Mouse (Mus musculus) embryonic facial prominence, embryonic 11.5 days (tissue): Measurements from ENCODE around the gene Snx29. TPM values are rescaled to one million over a fixed set of nuclear protein-coding genes. Genes with fewer than 3 reads are reported as not detected.

Experiments used
- ATAC-seq: fragments of 200-750 bp; cut with Nextera tagmentation; replicated peaks from 2 replicates; pipeline ENCODE4 v1.8.0; 2017; ENCODE audit warnings: low read depth; ENCODE audit not compliant: insufficient number of reproducible peaks, low FRiP score, low TSS enrichment
- DNase-seq: peaks from one replicate; pipeline ENCODE4 v3.0.0-alpha.2; 2015; ENCODE audit warnings: low spot score
- H3K27ac ChIP-seq: fragments of 300-500 bp; sonication (generic); replicated peaks from 2 replicates; pipeline ENCODE4 v1.5.1; 2014; ENCODE audit warnings: mild to moderate bottlenecking, low read depth, low read length, control low read depth
- H3K27me3 ChIP-seq: fragments of 300-500 bp; sonication (generic); 2 replicates; pipeline ENCODE4 v1.6.1; 2014; ENCODE audit warnings: mild to moderate bottlenecking, low read length, moderate library complexity, mixed read lengths; ENCODE audit not compliant: control insufficient read depth, insufficient read depth
- H3K36me3 ChIP-seq: fragments of 300-500 bp; sonication (generic); replicated peaks from 2 replicates; pipeline ENCODE4 v1.6.1; 2014; ENCODE audit warnings: low read depth, mild to moderate bottlenecking, low read length, moderate library complexity, mixed read lengths; ENCODE audit not compliant: control insufficient read depth, insufficient read depth
- H3K4me1 ChIP-seq: fragments of 300-500 bp; sonication (generic); 2 replicates; pipeline ENCODE4 v1.6.1; 2014; ENCODE audit warnings: low read length, mixed read lengths; ENCODE audit not compliant: control insufficient read depth, insufficient read depth
- H3K4me2 ChIP-seq: fragments of 300-500 bp; sonication (generic); 2 replicates; pipeline ENCODE4 v1.6.1; 2014; ENCODE audit warnings: low read depth, mild to moderate bottlenecking, control low read depth, low read length, moderate library complexity
- H3K4me3 ChIP-seq: fragments of 300-500 bp; sonication (generic); 2 replicates; pipeline ENCODE4 v1.5.1; 2014; ENCODE audit warnings: low read depth, low read length, control low read depth
- H3K9ac ChIP-seq: fragments of 300-500 bp; sonication (generic); replicated peaks from 2 replicates; pipeline ENCODE4 v1.6.1; 2014; ENCODE audit warnings: mild to moderate bottlenecking, control low read depth, low read length
- H3K9me3 ChIP-seq: fragments of 300-500 bp; sonication (generic); replicated peaks from 2 replicates; pipeline ENCODE4 v1.6.1; 2016; ENCODE audit warnings: mild to moderate bottlenecking, low read length, inconsistent platforms, mixed read lengths; ENCODE audit not compliant: control insufficient read depth
- WGBS: fragments of 180-500 bp; shearing (Covaris S2); extraction: QIAGEN DNeasy Blood & Tissue Kit; methylation state at CpG from one replicate; pipeline ENCODE4 v1.1.7; 2014; 5-methylcytosine and 5-hydroxymethylcytosine counted together
- polyA plus RNA-seq: library from polyadenylated mRNA; unstranded; fragments of >200 nt; fragmentation: Nextera tagmentation; extraction: Ambion mirVana; gene quantifications from 2 replicates; pipeline ENCODE4 v1.2.1, GENCODE M21; 2014

Snx29 gene
- polyA plus RNA-seq, 1 experiment from 2014 or later, result 7.0 TPM

DNA sequence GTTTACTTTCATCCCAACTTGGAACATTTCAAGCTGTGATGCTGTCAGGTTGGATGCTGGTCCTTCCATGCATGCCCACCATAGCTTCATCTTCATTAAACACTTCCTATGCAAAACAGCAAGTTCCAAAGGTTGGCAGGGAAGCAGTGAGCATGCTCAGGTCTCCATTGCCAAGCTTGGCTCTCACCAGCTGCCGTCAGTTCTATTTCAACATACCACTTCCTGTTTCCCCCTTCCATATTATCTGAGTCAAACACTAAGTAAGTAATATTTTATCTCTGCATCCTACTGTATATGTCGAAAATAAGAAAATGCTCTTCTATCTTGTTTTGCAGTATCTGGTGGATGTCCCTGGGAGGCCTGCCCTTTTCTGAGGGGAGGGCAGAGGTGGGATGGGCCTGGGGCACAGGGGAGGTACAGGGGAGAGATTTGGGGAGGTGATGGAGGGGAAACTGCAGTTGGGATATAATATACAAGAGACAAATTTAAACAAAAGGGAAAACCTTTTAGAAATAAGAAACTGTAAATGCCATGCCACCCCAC lies 309.6 kb downstream of the Snx29 start:
- Histone ChIP-seq H3K9me3 (no peaks in the 10 kb centered on the region), H3K9ac (no peak overlapping the region), H3K4me2 (no peak overlapping the region), H3K4me1 (peaks cover 5% of the 10 kb centered on the region), H3K27me3 (no peaks in the 10 kb centered on the region), H3K27ac (no peak overlapping the region), H3K4me3 (no peak overlapping the region), H3K36me3 (no peaks in the 10 kb centered on the region)
- 81% methylated on average over 2 of the region's 2 CpGs for WGBS
- DNase-seq (no peak), ATAC-seq (no peak)

- H3K9ac ChIP-seq, result no peak overlapping the region; the same call in 1 of the 2 replicates
- ATAC-seq, result no peak
- H3K4me2 ChIP-seq, result no peak overlapping the region
- WGBS, result 74% methylated on average over 7 of the region's 7 CpGs
- H3K9me3 ChIP-seq, result no peaks in the 10 kb centered on the region
- H3K27me3 ChIP-seq, result no peaks in the 10 kb centered on the region
- H3K4me3 ChIP-seq, result no peak overlapping the region
- H3K36me3 ChIP-seq, result no peaks in the 10 kb centered on the region
- H3K27ac ChIP-seq, result no peak overlapping the region
- DNase-seq, result no peak
- peaks cover 5% of the 10 kb centered on the region for H3K4me1 ChIP-seq
Observed at GRCm38 (mm10) chr16:11636196-11636733, 313.6 kb downstream of the Snx29 start.

GRCm38 (mm10) chr16:11636902-11637301 lies 314.2 kb downstream of the Snx29 start:
- DNase-seq (no peak), ATAC-seq (no peak)
- Histone ChIP-seq H3K4me2 (no peak overlapping the region), H3K27ac (no peak overlapping the region; the same call in 1 of the 2 replicates), H3K9ac (no peak overlapping the region; the same call in 1 of the 2 replicates), H3K4me1 (peaks cover 5% of the 10 kb centered on the region), H3K4me3 (no peak overlapping the region), H3K9me3 (no peaks in the 10 kb centered on the region), H3K36me3 (no peaks in the 10 kb centered on the region), H3K27me3 (no peaks in the 10 kb centered on the region)
- 0% methylated on average over 3 of the region's 3 CpGs for WGBS

DNA sequence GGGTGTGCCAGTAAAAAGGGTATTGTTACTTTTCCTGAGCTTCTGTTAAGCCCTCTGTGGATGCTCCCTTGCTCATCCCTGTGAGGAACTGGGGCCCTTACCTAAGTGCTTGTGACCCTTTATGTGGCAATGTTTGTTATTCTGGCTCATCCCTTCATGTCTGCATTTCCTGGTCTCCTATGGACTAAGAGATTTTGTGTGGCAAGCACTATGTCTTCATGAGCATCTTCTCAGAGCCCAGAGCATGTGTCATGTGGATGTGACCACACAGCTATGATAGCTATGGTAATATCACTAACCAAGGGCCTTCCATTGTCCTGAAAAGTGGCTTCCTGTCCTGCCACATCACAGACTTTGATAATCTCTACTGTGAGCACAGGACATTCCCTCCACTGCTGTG lies 315.1 kb downstream of the Snx29 start:
- H3K4me3 ChIP-seq, result no peak overlapping the region
- DNase-seq (no peak), ATAC-seq (no peak)
- no peaks in the 10 kb centered on the region for H3K27me3 ChIP-seq
- H3K9me3 ChIP-seq, result no peaks in the 10 kb centered on the region
- no peak overlapping the region for H3K27ac ChIP-seq
- no peak overlapping the region for H3K9ac ChIP-seq
- H3K36me3 ChIP-seq, result no peaks in the 10 kb centered on the region
- no peak overlapping the region for H3K4me2 ChIP-seq
- peaks cover 5% of the 10 kb centered on the region for H3K4me1 ChIP-seq

GRCm38 (mm10) chr16:11638739-11639138 lies 316.0 kb downstream of the Snx29 start:
- Histone ChIP-seq H3K27me3 (no peaks in the 10 kb centered on the region), H3K4me3 (no peak overlapping the region), H3K36me3 (no peaks in the 10 kb centered on the region), H3K9me3 (no peaks in the 10 kb centered on the region), H3K4me1 (peaks cover 5% of the 10 kb centered on the region), H3K4me2 (no peak overlapping the region), H3K27ac (no peak overlapping the region), H3K9ac (no peak overlapping the region)
- DNase-seq (no peak), ATAC-seq (no peak)
- 86% methylated on average over 1 of the region's 1 CpGs for WGBS

- Histone ChIP-seq H3K27ac (no peak overlapping the region), H3K27me3 (no peaks in the 10 kb centered on the region), H3K9me3 (no peaks in the 10 kb centered on the region), H3K9ac (no peak overlapping the region), H3K4me2 (no peak overlapping the region), H3K36me3 (no peaks in the 10 kb centered on the region), H3K4me1 (peaks cover 5% of the 10 kb centered on the region), H3K4me3 (no peak overlapping the region)
- ATAC-seq, result no peak
- WGBS, result 94% methylated on average over 8 of the region's 8 CpGs
- DNase-seq, result no peak
Observed at GRCm38 (mm10) chr16:11639936-11640335, 317.2 kb downstream of the Snx29 start.

DNA sequence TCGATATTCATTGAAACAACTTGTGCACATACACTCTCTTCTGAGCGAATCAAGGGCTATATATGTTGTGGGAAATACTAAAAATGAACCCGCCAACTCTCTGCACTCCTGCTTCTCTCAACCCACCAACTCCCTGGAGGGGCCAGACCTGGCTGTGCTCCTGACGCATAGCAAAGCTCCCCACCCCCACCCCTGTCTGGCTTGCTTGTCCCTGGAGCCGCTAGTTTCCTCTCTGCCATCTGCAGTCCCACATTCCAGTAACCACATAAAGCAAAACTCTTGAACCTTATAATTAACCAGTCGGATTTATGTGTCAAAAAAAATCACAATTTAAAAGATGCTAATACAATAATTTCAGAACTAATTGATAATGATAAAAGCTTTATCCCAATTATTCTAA lies 320.9 kb downstream of the Snx29 start:
- no peak overlapping the region for H3K27ac ChIP-seq
- no peak overlapping the region for H3K9ac ChIP-seq
- no peak for ATAC-seq
- WGBS, result 50% methylated on average over 6 of the region's 6 CpGs
- no peaks in the 10 kb centered on the region for H3K27me3 ChIP-seq
- H3K4me1 ChIP-seq, result no peaks in the 10 kb centered on the region
- no peak overlapping the region for H3K4me2 ChIP-seq
- H3K36me3 ChIP-seq, result no peaks in the 10 kb centered on the region
- no peak overlapping the region for H3K4me3 ChIP-seq
- H3K9me3 ChIP-seq, result no peaks in the 10 kb centered on the region
- DNase-seq, result peak; percentile 27

DNA sequence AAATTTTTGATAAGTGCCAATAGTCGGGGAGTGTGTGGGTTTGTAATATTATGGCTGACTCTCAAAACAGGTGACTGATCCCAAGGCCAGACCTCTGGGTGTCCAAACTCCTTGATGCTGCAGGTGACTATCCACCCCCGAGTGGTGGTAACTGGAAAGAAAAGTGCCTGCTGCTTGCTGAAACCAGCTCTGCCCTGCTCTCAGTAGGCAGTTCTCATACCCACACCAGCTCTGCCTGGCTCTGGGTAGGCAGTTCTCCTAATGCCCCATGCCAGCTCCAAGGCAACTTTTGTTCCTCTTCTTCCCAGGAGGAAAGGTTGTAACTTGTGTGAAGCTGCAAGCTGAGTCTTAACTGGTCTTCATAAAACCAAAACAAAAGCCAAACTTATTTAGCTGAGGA lies 321.7 kb downstream of the Snx29 start:
- Histone ChIP-seq H3K27me3 (no peaks in the 10 kb centered on the region), H3K4me2 (no peak overlapping the region), H3K9ac (no peak overlapping the region), H3K27ac (no peak overlapping the region), H3K4me3 (no peak overlapping the region), H3K36me3 (no peaks in the 10 kb centered on the region), H3K9me3 (no peaks in the 10 kb centered on the region), H3K4me1 (no peaks in the 10 kb centered on the region; the same call in 1 of the 2 replicates)
- DNase-seq (no peak), ATAC-seq (no peak)
- WGBS, result 73% methylated on average over 2 of the region's 2 CpGs
